In genomic region chr17:21679273-21680018, GRCm38 (mm10) we compare ENCODE assay signal across 2 mouse cellular contexts.
TF ChIP-seq lines count a peak whose summit lies in the region.

No protein-coding gene starts in this region.

TF ChIP-seq in C2C12, 6 proteins besides CTCF, POLR2A, EP300 and RAD21 (continued from another document):
- TF ChIP-seq MYOG (IDR thresholded peaks at IDR 0.05; ENCODE audit: control insufficient read depth, extremely low read depth, insufficient read length), result no peak
- TF ChIP-seq MYOD1 (IDR thresholded peaks at IDR 0.05; ENCODE audit: control insufficient read depth, insufficient read length, low read depth), result no peak
- no peak for TF ChIP-seq USF1 (IDR thresholded peaks at IDR 0.05; ENCODE audit: low read depth)
TF ChIP-seq in C2C12: peak in this region for 1.

TF ChIP-seq in myocyte, 11 proteins besides CTCF, POLR2A, EP300 and RAD21 (continued from another document):
- TF ChIP-seq MYOG (IDR thresholded peaks at IDR 0.05; ENCODE audit: control insufficient read depth in 1 of 3, insufficient read depth in 1 of 3, insufficient read length in 2 of 3, low read depth in 2 of 3) (no peak), POLR2AphosphoS2 (IDR thresholded peaks at IDR 0.05; ENCODE audit: insufficient read length, low read depth) (no peak), CEBPB (IDR thresholded peaks at IDR 0.05; ENCODE audit: insufficient read depth, poor library complexity, severe bottlenecking) (no peak)
TF ChIP-seq in myocyte: peak in this region for 0.
